Mouse (Mus musculus) thymus, adult 2 months (tissue): ENCODE data around the gene Rflnb.

Experiments used
- CTCF ChIP-seq: fragments of 200-500 bp; IDR thresholded peaks from 2 replicates; pipeline ENCODE4 v1.5.1; 2012; ENCODE audit warnings: mild to moderate bottlenecking, control low read depth, low read length, moderate library complexity, borderline replicate concordance; ENCODE audit not compliant: control insufficient read depth, poor library complexity, insufficient read depth; ENCODE audit errors: extremely low read depth
- POLR2A ChIP-seq: fragments of 200-500 bp; IDR thresholded peaks from 2 replicates; pipeline ENCODE4 v1.6.1; 2012; ENCODE audit warnings: mild to moderate bottlenecking, low read length, control low read depth, moderate library complexity; ENCODE audit not compliant: control insufficient read depth, poor library complexity, insufficient read depth; ENCODE audit errors: extremely low read depth

GRCm38 (mm10) chr11:75980413-75980812 is 47.2 kb downstream of the Rflnb start:
- TF ChIP-seq CTCF (no peak), POLR2A (no peak)
